Mouse (Mus musculus) intestine, embryonic 14.5 days (tissue): Measurements from ENCODE around the gene Adm. TPM values are rescaled to one million over a fixed set of nuclear protein-coding genes. Genes with fewer than 3 reads are reported as not detected.
A peak's percentile ranks its signal among the peaks of the same experiment; 100 is the strongest.
"Not testable (repeated sequence)": the region's sequence is repeated elsewhere in the genome, so short reads cannot be mapped to it uniquely, and the experiment has no call there.

Source experiments
- ATAC-seq: fragments of 200-750 bp; cut with Nextera tagmentation; replicated peaks from 2 replicates; pipeline ENCODE4 v1.8.0; 2017; ENCODE audit warnings: low read depth, moderate number of reproducible peaks, moderate TSS enrichment, moderate library complexity; ENCODE audit not compliant: low FRiP score, low TSS enrichment
- DNase-seq: peaks from one replicate; pipeline ENCODE4 v3.0.0-alpha.2; 2018; ENCODE audit warnings: low spot score
- H3K27ac ChIP-seq: fragments of 300-500 bp; sonication (generic); 2 replicates; pipeline ENCODE4 v1.5.1; 2014; ENCODE audit warnings: low read depth, mild to moderate bottlenecking, control low read depth
- H3K27me3 ChIP-seq: fragments of 300-500 bp; sonication (generic); replicated peaks from 2 replicates; pipeline ENCODE4 v1.6.1; 2014; ENCODE audit warnings: low read length, control low read depth; ENCODE audit not compliant: control insufficient read depth, insufficient read depth
- H3K36me3 ChIP-seq: fragments of 300-500 bp; sonication (generic); 2 replicates; pipeline ENCODE4 v1.6.1; 2014; ENCODE audit warnings: low read length, control low read depth; ENCODE audit not compliant: control insufficient read depth, insufficient read depth
- H3K4me1 ChIP-seq: fragments of 300-500 bp; sonication (generic); replicated peaks from 2 replicates; pipeline ENCODE4 v1.6.1; 2014; ENCODE audit warnings: low read length, control low read depth, mixed read lengths; ENCODE audit not compliant: control insufficient read depth, insufficient read depth
- H3K4me2 ChIP-seq: fragments of 300-500 bp; sonication (generic); 2 replicates; pipeline ENCODE4 v1.6.1; 2014; ENCODE audit warnings: low read length
- H3K4me3 ChIP-seq: fragments of 300-500 bp; sonication (generic); 2 replicates; pipeline ENCODE4 v1.5.1; 2014; ENCODE audit warnings: low read depth, low read length, control low read depth, mixed read lengths
- H3K9ac ChIP-seq: fragments of 300-500 bp; sonication (generic); 2 replicates; pipeline ENCODE4 v1.6.1; 2014; ENCODE audit warnings: mild to moderate bottlenecking, low read length
- H3K9me3 ChIP-seq: fragments of 300-500 bp; sonication (generic); 2 replicates; pipeline ENCODE4 v1.6.1; 2016; ENCODE audit warnings: low read length, control low read depth; ENCODE audit not compliant: control insufficient read depth
- WGBS: fragments of 180-500 bp; shearing (Covaris S2); extraction: QIAGEN DNeasy Blood & Tissue Kit; methylation state at CpG from one replicate; pipeline ENCODE4 v1.1.7; 2014; 5-methylcytosine and 5-hydroxymethylcytosine counted together
- polyA plus RNA-seq: library from polyadenylated mRNA; unstranded; fragments of >200 nt; fragmentation: Nextera tagmentation; extraction: Ambion mirVana; gene quantifications from 2 replicates; pipeline ENCODE4 v1.2.1, GENCODE M21; 2014

Adm gene
- polyA plus RNA-seq, result 1.5 and 2.1 TPM in 2 replicates

DNA sequence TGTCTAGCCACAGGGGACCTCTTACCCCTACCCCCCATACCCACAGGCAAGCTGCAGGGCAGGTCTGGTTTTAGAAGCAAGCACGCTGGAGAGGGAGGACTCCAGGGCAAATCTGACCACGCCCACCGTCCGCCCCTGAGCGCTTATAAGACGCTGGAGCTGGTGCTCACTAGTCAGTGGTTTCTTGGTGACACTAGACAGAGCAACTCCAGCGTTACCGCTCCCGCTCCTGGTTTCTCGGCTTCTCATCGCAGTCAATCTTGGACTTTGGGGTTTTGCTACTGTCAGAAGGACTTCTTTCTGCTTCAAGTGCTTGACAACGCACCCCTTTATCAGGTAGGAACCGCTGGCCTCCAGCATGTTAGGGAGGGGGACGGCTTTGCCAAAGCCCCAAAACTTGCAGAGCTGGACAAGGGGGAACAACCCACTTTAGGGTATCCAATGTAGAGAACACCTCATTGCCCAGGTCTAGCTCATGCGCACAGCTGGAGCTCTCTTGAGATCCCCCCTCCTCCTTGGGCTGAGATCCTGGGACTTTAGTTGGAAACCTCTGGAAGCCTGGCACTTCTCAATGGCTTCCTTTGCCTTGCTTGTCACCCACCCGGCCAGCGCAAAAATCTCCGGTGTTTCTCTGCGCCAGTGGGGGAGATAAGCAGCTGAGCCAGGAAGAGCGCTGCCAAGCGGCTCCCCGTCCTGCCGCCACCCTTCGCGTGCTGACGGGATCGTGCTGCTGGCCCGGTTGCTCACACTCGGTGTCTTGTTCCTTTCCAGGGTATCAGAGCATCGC is at the start of gene Adm:
Gene Adm (plus strand): TSS at position 176 of the 787 bp plus-strand sequence.
- H3K4me2 ChIP-seq, result peak within 1 kb of the TSS; percentile 74
- peak; percentile 86 for DNase-seq
- ATAC-seq, result peak; percentile 57
- no peaks in the 10 kb centered on the region for H3K36me3 ChIP-seq
- peak within 1 kb of the TSS; percentile 34 for H3K9ac ChIP-seq
- H3K4me3 ChIP-seq, result peak within 1 kb of the TSS; percentile 35
- no peak within 1 kb of the TSS for H3K27ac ChIP-seq
- WGBS, result under 1% methylated on average over 30 of the region's 30 CpGs
- peaks cover 24% of the 10 kb centered on the region for H3K4me1 ChIP-seq
- H3K27me3 ChIP-seq, result peaks cover 56% of the 10 kb centered on the region
- no peaks in the 10 kb centered on the region for H3K9me3 ChIP-seq

DNA sequence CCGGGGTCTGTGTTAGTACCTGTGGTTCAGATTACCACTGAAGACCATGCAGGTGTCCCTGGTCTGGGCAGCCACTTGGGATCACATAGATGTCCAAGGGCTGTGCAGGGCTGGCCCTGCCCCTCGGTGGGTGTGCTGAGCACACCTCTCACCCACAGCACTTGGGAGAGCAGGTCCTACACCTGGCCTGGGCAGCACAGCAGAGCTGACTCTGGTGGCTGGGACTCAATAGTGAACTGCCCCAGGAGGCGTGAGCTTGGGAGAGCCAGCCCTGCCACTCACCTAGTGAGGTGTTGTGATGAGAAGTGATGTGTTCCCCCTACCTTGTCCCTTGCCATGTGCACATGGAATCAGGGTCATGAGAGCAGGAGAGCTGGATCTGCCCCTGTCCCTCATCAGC is 43.8 kb upstream of the Adm start:
- no peak for DNase-seq
- H3K9ac ChIP-seq, result no peak overlapping the region
- no peak overlapping the region for H3K27ac ChIP-seq
- ATAC-seq, result no peak
- no peaks in the 10 kb centered on the region for H3K27me3 ChIP-seq
- H3K4me2 ChIP-seq, result no peak overlapping the region
- no peaks in the 10 kb centered on the region for H3K4me1 ChIP-seq
- H3K36me3 ChIP-seq, result no peaks in the 10 kb centered on the region
- no peak overlapping the region for H3K4me3 ChIP-seq
- no peaks in the 10 kb centered on the region for H3K9me3 ChIP-seq
- 82% methylated on average over 3 of the region's 3 CpGs for WGBS

DNA sequence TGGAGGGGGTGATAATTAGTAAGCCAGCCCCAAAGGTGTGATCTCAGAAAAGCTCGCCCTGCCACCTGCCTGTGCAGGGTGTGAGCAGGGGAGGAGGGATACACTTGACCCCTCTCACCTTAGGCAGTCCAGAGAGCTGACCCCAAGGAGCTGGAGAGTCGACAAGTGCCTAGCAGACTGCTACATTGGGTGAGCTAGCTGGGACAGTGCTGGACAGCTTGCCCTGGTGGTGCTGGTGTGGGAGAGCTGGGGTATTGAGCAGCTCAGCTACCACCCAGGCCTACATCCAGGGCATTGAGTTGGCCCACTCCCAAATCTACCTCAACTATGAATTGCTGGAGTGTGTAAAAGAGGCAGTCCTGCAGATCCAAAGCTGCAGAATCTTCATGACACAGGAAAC is 43.3 kb upstream of the Adm start:
- DNase-seq (no peak), ATAC-seq (no peak)
- Histone ChIP-seq H3K27ac (no peak overlapping the region), H3K27me3 (no peaks in the 10 kb centered on the region), H3K4me3 (no peak overlapping the region), H3K9ac (no peak overlapping the region), H3K4me2 (no peak overlapping the region), H3K36me3 (no peaks in the 10 kb centered on the region), H3K9me3 (no peaks in the 10 kb centered on the region), H3K4me1 (no peaks in the 10 kb centered on the region)
- WGBS, result 70% methylated on average over 2 of the region's 2 CpGs

DNA sequence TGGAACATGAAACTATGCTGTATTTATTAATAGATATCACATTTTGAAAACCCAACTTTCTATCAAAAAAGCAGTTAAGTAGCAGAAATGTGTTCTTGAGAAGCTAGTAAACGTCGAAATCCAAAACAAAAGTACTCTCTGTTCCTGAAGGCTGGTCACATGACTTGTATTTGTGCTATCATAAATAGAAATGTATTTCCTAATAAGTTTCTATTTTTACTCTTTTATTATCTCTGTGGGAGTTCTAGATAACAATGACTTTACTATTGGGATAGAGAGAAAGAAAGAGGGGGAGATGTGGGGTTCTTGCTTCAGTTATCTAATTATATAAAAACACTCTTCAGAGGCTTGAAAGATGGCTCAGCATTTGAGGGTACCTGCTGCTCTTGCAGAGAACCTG is 42.2 kb upstream of the Adm start:
- Histone ChIP-seq H3K9me3 (no peaks in the 10 kb centered on the region), H3K27me3 (no peaks in the 10 kb centered on the region), H3K9ac (no peak overlapping the region), H3K4me2 (no peak overlapping the region), H3K4me1 (no peaks in the 10 kb centered on the region), H3K4me3 (no peak overlapping the region), H3K36me3 (no peaks in the 10 kb centered on the region), H3K27ac (no peak overlapping the region)
- 79% methylated on average over 2 of the region's 2 CpGs for WGBS
- ATAC-seq (no peak), DNase-seq (no peak)

DNA sequence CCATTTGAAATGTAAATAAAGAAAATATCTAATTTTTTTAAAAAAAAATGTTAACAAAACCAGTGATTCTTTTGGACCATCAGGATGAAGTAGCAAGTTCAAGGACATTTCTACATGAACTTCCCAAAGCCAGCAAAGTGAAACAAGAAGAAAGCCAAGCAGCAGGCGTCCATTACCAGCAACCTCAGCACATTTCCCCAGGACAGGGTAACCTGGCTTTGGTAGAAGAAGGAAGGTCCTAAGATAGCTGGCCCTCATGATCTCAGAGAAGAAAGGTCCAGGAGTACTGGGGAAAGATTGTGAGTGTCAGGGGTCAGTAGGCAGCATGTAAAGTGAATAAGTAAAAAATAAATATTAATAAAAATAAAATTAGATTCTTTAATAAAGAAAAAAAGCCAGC is 39.7 kb upstream of the Adm start:
- no peaks in the 10 kb centered on the region for H3K4me1 ChIP-seq
- no peak overlapping the region for H3K4me2 ChIP-seq
- ATAC-seq, result no peak
- DNase-seq, result no peak
- no peak overlapping the region for H3K27ac ChIP-seq
- no peak overlapping the region for H3K4me3 ChIP-seq
- H3K27me3 ChIP-seq, result no peaks in the 10 kb centered on the region
- no peaks in the 10 kb centered on the region for H3K9me3 ChIP-seq
- no peak overlapping the region for H3K9ac ChIP-seq
- WGBS, result 93% methylated on average over 1 of the region's 1 CpGs
- H3K36me3 ChIP-seq, result no peaks in the 10 kb centered on the region

DNA sequence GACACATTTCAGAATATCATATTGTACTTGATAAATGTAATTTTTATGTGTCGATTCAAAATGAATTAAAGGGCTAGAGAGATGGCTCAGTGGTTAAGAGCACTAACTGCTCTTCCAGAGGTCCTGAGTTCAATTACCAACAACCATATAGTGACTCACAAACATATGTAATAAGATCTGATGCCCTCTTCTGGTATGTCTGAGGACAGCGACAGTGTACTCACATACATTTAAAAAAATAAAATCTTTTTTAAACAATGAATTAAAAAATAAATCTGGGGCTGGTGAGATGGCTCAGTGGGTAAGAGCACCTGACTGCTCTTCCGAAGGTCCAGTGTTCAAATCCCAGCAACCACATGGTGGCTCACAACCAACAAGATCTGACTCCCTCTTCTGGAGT is 33.5 kb upstream of the Adm start:
- not testable (repeated sequence) for H3K9me3 ChIP-seq, ATAC-seq, H3K27ac ChIP-seq, H3K9ac ChIP-seq, H3K4me2 ChIP-seq, H3K36me3 ChIP-seq, H3K4me3 ChIP-seq, H3K4me1 ChIP-seq, H3K27me3 ChIP-seq, DNase-seq
- 91% methylated on average over 3 of the region's 3 CpGs for WGBS

DNA sequence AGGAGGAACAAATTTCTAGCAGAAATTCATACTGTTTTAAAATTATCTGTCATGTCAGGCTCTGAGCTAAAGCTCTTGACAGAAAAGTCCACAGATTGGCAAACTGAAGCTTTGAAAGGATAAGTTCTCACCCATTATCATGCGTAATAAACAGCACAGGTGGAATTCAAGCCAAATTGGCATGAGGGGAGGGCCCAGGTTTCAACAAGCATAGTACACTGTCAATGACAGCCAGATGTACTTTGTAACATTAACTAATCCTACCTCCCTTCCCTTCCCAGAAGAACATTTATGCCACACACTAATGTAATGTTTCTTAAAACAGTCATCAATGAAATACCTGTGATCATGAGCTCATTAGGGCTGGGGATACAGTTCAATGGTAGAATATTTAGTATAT is 30.3 kb upstream of the Adm start:
- Histone ChIP-seq H3K4me1 (no peaks in the 10 kb centered on the region), H3K36me3 (0 out of 2 replicates have a peak, but pooled peaks cover 3% of the 10 kb centered on the region), H3K9ac (no peak overlapping the region), H3K27me3 (no peaks in the 10 kb centered on the region), H3K9me3 (no peaks in the 10 kb centered on the region), H3K27ac (no peak overlapping the region), H3K4me3 (no peak overlapping the region), H3K4me2 (no peak overlapping the region)
- DNase-seq (no peak), ATAC-seq (no peak)
- 97% methylated on average over 1 of the region's 1 CpGs for WGBS

DNA sequence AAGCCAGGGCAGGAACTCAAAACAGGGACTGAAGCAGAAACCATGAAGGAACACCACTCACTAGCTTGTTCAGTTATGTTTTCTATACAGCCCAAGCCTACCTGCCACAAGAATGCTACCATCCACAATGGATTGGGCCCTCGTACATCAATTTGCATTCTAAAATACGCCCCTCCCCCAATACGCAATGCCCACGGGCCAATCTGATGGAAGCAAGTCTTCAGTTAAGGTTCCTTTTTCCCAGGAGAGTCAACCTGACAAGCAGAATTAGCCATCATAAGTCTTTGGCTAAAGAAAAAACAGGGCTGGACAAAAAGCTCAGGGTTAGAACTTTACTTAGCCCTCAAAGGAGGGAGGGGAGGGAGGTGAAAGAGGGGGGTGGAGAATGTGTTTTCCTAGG is 22.0 kb upstream of the Adm start:
- no peak overlapping the region for H3K4me3 ChIP-seq
- no peak overlapping the region for H3K4me2 ChIP-seq
- DNase-seq, result no peak
- no peaks in the 10 kb centered on the region for H3K27me3 ChIP-seq
- H3K4me1 ChIP-seq, result no peaks in the 10 kb centered on the region
- H3K9me3 ChIP-seq, result no peaks in the 10 kb centered on the region
- ATAC-seq, result no peak
- H3K9ac ChIP-seq, result no peak overlapping the region
- H3K36me3 ChIP-seq, result no peaks in the 10 kb centered on the region
- no peak overlapping the region for H3K27ac ChIP-seq
- WGBS, result 83% methylated on average over 4 of the region's 4 CpGs

DNA sequence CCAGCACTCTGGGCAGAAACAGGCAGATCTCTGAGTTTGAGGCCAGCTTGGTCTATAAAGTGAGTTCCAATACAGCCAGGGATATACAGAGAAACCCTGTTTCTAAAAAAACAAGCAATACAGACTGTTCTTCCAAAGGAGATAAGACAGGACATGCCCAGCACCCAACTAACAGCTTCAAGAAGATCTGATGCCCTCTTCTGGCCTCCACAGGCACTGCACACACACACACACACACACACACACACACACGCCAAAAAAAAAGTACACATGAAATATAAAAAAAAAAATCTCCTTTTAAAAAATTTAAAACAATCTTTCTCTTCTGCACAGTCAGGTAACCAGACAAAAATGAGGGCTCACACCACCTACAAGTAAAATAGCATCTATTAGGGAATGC is 20.6 kb upstream of the Adm start:
- no peak overlapping the region for H3K27ac ChIP-seq
- no peaks in the 10 kb centered on the region for H3K9me3 ChIP-seq
- no peaks in the 10 kb centered on the region for H3K27me3 ChIP-seq
- no peak overlapping the region for H3K4me2 ChIP-seq
- H3K4me1 ChIP-seq, result peaks cover 9% of the 10 kb centered on the region; the same call in 1 of the 2 replicates
- no peaks in the 10 kb centered on the region for H3K36me3 ChIP-seq
- 88% methylated on average over 1 of the region's 1 CpGs for WGBS
- H3K4me3 ChIP-seq, result no peak overlapping the region
- DNase-seq (no peak), ATAC-seq (no peak)
- H3K9ac ChIP-seq, result no peak overlapping the region
